Mouse (Mus musculus): ENCODE measurements around the gene Pde4d.

- TF ChIP-seq CEBPB (IDR thresholded peaks at IDR 0.05; ENCODE audit: low read depth) (no peak), CTCF (IDR thresholded peaks at IDR 0.05; ENCODE audit: control insufficient read depth, insufficient read depth, insufficient read length) (no peak), USF1 (IDR thresholded peaks at IDR 0.05; ENCODE audit: low read depth) (no peak)
These were observed 1161.0 kb downstream of the Pde4d start for GRCm38 (mm10) chr13:109610772-109611171.
